Mouse (Mus musculus): ENCODE results near the gene Ric8a. TPM values are rescaled to one million over a fixed set of nuclear protein-coding genes. Genes with fewer than 3 reads are reported as not detected.
A peak's percentile ranks its signal among the peaks of the same experiment; 100 is the strongest.

The Ric8a gene
- polyA plus RNA-seq, 1 experiment from 2014 or later = 59.0 TPM

DNA sequence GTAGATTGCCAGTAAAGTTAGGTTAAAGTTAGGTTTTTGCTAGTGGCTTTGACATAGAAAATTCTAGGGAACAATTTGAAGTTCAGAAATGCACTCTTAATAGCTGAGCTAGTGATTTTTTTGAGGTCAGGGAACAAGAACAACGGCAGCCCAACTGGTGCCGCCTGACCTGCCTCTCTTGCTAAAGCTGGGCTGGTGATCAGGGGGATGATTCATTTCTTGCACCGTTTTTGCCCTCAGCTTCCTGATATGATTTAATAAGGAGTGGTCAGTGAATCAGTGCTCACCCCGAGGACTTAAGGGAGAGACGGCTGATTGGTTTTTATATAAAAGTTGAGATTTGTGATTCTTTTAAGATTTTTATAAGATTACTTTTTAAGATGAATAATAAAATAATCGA lies 25.3 kb upstream of the Ric8a start:
- Histone ChIP-seq H3K4me2 (ENCODE audit: low read depth, low read length) (no peak overlapping the region), H3K4me3 (ENCODE audit: low read length) (no peak overlapping the region), H3K27ac (ENCODE audit: low read length) (no peak overlapping the region), H3K9me3 (ENCODE audit: control insufficient read depth, low read length) (no peaks in the 10 kb centered on the region), H3K36me3 (ENCODE audit: control insufficient read depth, insufficient read depth, low read length) (no peaks in the 10 kb centered on the region), H3K4me1 (replicated peaks; ENCODE audit: control insufficient read depth, insufficient read depth, low read length) (no peaks in the 10 kb centered on the region), H3K27me3 (ENCODE audit: control insufficient read depth, insufficient read depth, low read depth, low read length) (no peaks in the 10 kb centered on the region), H3K9ac (ENCODE audit: low read length) (no peak overlapping the region)
- 54% methylated on average over 6 of the region's 6 CpGs for WGBS
- ATAC-seq (ENCODE audit: low read depth) = no peak

- H3K27ac ChIP-seq (ENCODE audit: low read length) = no peak overlapping the region
- H3K4me3 ChIP-seq (ENCODE audit: low read length) = no peak overlapping the region
- no peak overlapping the region for H3K4me2 ChIP-seq (ENCODE audit: low read depth, low read length)
- no peaks in the 10 kb centered on the region for H3K4me1 ChIP-seq (replicated peaks; ENCODE audit: control insufficient read depth, insufficient read depth, low read length)
- H3K9me3 ChIP-seq (ENCODE audit: control insufficient read depth, low read length) = no peaks in the 10 kb centered on the region
- no peaks in the 10 kb centered on the region for H3K27me3 ChIP-seq (ENCODE audit: control insufficient read depth, insufficient read depth, low read depth, low read length)
- ATAC-seq (ENCODE audit: low read depth) = no peak
- no peak overlapping the region for H3K9ac ChIP-seq (ENCODE audit: low read length)
- WGBS = 79% methylated on average over 4 of the region's 4 CpGs
- no peaks in the 10 kb centered on the region for H3K36me3 ChIP-seq (ENCODE audit: control insufficient read depth, insufficient read depth, low read length)
Observed at GRCm38 (mm10) chr7:140833341-140833740, 23.4 kb upstream of the Ric8a start.

DNA sequence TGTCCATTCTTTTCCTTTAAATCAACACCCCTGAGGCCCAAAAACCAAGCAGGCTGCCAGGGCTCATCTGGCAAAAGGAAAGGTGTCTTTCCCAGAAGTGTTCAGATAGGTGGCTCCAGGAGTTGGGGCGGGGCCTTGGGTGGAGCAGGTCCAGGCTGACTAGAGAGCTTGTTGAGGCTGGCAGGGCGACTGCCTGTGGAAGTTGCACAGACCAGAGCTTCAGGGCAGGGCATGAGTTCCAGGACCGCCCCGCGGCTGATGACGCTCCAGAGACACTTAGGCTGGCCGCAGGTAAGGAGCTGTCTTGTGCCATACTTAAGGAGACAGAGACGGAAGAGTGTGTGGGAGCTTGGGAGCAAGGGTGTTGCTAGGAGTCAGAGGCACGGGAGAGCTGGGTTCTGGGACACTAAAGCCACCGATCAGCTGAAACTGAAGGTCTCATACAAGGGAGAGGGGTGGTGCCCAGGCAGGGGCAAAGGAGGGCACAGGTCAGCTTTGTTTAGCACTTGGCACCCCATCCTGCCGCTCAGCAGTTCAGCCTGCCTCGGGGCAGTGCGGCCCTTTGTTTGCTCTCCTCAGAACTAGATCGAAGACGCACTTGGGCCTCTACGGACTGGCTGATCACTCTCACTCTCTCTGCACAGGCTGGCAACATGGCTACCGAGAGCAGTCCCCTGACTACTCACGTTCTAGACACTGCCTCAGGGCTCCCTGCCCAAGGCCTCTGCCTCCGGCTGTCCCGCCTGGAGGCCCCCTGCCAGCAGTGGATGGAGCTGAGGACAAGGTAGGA lies 21.6 kb upstream of the Ric8a start, which contains the start of gene Urah:
TSS of gene Urah (plus strand) at position 51 of the 790 bp plus-strand sequence.
- Histone ChIP-seq H3K4me1 (replicated peaks; ENCODE audit: control insufficient read depth, insufficient read depth, low read length) (no peaks in the 10 kb centered on the region), H3K4me2 (ENCODE audit: low read depth, low read length) (peak within 1 kb of the TSS; percentile 30), H3K27ac (ENCODE audit: low read length) (no peak within 1 kb of the TSS), H3K9ac (ENCODE audit: low read length) (peak within 1 kb of the TSS; percentile 9; the same call in 1 of the 2 replicates), H3K4me3 (ENCODE audit: low read length) (peak within 1 kb of the TSS; percentile 9; the same call in 1 of the 2 replicates), H3K27me3 (ENCODE audit: control insufficient read depth, insufficient read depth, low read depth, low read length) (no peaks in the 10 kb centered on the region), H3K36me3 (ENCODE audit: control insufficient read depth, insufficient read depth, low read length) (no peaks in the 10 kb centered on the region), H3K9me3 (ENCODE audit: control insufficient read depth, low read length) (no peaks in the 10 kb centered on the region)
- peak; percentile 82 for ATAC-seq (ENCODE audit: low read depth)
- 32% methylated on average over 20 of the region's 20 CpGs for WGBS

DNA sequence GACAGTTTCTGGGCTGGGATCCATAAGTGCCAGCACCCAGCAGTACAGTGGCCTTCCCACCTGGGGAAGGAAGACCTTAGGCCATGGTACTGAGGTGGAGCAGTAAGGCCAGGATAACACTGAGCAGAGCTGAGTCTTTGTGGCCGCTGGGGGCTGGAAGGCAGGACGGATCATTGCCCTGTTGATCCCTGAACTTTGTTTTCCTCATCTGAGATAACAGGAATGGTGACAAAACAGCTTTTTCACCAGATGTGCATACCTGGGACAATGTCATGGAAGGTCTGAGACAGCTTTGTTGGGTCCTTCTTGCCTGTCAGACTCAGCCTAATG lies 21.0 kb upstream of the Ric8a start:
- Histone ChIP-seq H3K4me1 (replicated peaks; ENCODE audit: control insufficient read depth, insufficient read depth, low read length) (no peaks in the 10 kb centered on the region), H3K27me3 (ENCODE audit: control insufficient read depth, insufficient read depth, low read depth, low read length) (no peaks in the 10 kb centered on the region), H3K27ac (ENCODE audit: low read length) (no peak overlapping the region), H3K9me3 (ENCODE audit: control insufficient read depth, low read length) (no peaks in the 10 kb centered on the region), H3K4me3 (ENCODE audit: low read length) (no peak overlapping the region), H3K4me2 (ENCODE audit: low read depth, low read length) (peak overlapping the region; percentile 30), H3K36me3 (ENCODE audit: control insufficient read depth, insufficient read depth, low read length) (no peaks in the 10 kb centered on the region), H3K9ac (ENCODE audit: low read length) (no peak overlapping the region; the same call in 1 of the 2 replicates)
- 58% methylated on average over 2 of the region's 2 CpGs for WGBS
- ATAC-seq (ENCODE audit: low read depth) = 0 out of 2 replicates have a peak, but pooled peaks have one; percentile 23

- Histone ChIP-seq H3K27me3 (ENCODE audit: control insufficient read depth, insufficient read depth, low read depth, low read length) (no peaks in the 10 kb centered on the region), H3K4me2 (ENCODE audit: low read depth, low read length) (no peak overlapping the region), H3K36me3 (ENCODE audit: control insufficient read depth, insufficient read depth, low read length) (no peaks in the 10 kb centered on the region), H3K4me1 (replicated peaks; ENCODE audit: control insufficient read depth, insufficient read depth, low read length) (no peaks in the 10 kb centered on the region; the same call in 1 of the 2 replicates), H3K9ac (ENCODE audit: low read length) (no peak overlapping the region), H3K4me3 (ENCODE audit: low read length) (no peak overlapping the region), H3K27ac (ENCODE audit: low read length) (no peak overlapping the region), H3K9me3 (ENCODE audit: control insufficient read depth, low read length) (no peaks in the 10 kb centered on the region)
- WGBS = 69% methylated on average over 9 of the region's 9 CpGs
- ATAC-seq (ENCODE audit: low read depth) = no peak
Observed at GRCm38 (mm10) chr7:140836243-140837115, 20.3 kb upstream of the Ric8a start.

GRCm38 (mm10) chr7:140839556-140839955 lies 17.2 kb upstream of the Ric8a start:
- H3K9ac ChIP-seq (ENCODE audit: low read length) = no peak overlapping the region
- no peak for ATAC-seq (ENCODE audit: low read depth)
- no peak overlapping the region for H3K27ac ChIP-seq (ENCODE audit: low read length)
- H3K4me1 ChIP-seq (replicated peaks; ENCODE audit: control insufficient read depth, insufficient read depth, low read length) = no peaks in the 10 kb centered on the region; the same call in 1 of the 2 replicates
- H3K9me3 ChIP-seq (ENCODE audit: control insufficient read depth, low read length) = no peaks in the 10 kb centered on the region
- WGBS = 54% methylated on average over 5 of the region's 5 CpGs
- H3K36me3 ChIP-seq (ENCODE audit: control insufficient read depth, insufficient read depth, low read length) = no peaks in the 10 kb centered on the region
- H3K27me3 ChIP-seq (ENCODE audit: control insufficient read depth, insufficient read depth, low read depth, low read length) = peaks cover 3% of the 10 kb centered on the region; the same call in 1 of the 2 replicates
- no peak overlapping the region for H3K4me3 ChIP-seq (ENCODE audit: low read length)
- no peak overlapping the region for H3K4me2 ChIP-seq (ENCODE audit: low read depth, low read length)

- 32% methylated on average over 18 of the region's 19 CpGs for WGBS
- no peak overlapping the region for H3K9ac ChIP-seq (ENCODE audit: low read length)
- H3K4me3 ChIP-seq (ENCODE audit: low read length) = no peak overlapping the region
- H3K9me3 ChIP-seq (ENCODE audit: control insufficient read depth, low read length) = no peaks in the 10 kb centered on the region
- no peaks in the 10 kb centered on the region for H3K36me3 ChIP-seq (ENCODE audit: control insufficient read depth, insufficient read depth, low read length)
- no peak for ATAC-seq (ENCODE audit: low read depth)
- H3K4me2 ChIP-seq (ENCODE audit: low read depth, low read length) = 0 out of 2 replicates have a peak overlapping the region, but pooled peaks have one; percentile 20
- H3K27me3 ChIP-seq (ENCODE audit: control insufficient read depth, insufficient read depth, low read depth, low read length) = peaks cover 3% of the 10 kb centered on the region; the same call in 1 of the 2 replicates
- peaks cover 3% of the 10 kb centered on the region; the same call in 1 of the 2 replicates for H3K4me1 ChIP-seq (replicated peaks; ENCODE audit: control insufficient read depth, insufficient read depth, low read length)
- H3K27ac ChIP-seq (ENCODE audit: low read length) = no peak overlapping the region
Observed at GRCm38 (mm10) chr7:140840750-140841735, 15.7 kb upstream of the Ric8a start.

DNA sequence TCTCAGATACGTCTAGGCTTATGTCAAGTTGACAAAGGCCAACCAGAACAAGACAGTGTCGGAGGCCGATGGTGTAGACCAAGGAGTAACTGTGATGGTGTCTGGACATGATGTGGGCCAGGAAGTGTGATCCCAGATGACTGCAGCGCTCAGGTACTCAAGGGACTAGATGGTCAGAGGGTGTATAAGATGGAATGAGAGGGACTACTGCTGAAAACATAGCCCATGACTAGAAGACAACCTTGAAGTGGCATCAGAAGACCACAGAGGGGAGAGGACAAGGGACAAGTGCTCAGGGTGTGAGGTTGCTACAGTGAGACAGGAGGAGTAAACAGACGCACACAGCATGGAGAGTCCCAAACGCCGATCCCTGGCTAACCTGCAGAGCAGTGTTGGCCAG lies 13.0 kb upstream of the Ric8a start:
- H3K4me3 ChIP-seq (ENCODE audit: low read length) = no peak overlapping the region
- H3K27me3 ChIP-seq (ENCODE audit: control insufficient read depth, insufficient read depth, low read depth, low read length) = peaks cover 3% of the 10 kb centered on the region; the same call in 1 of the 2 replicates
- no peak overlapping the region for H3K27ac ChIP-seq (ENCODE audit: low read length)
- no peak overlapping the region for H3K9ac ChIP-seq (ENCODE audit: low read length)
- H3K9me3 ChIP-seq (ENCODE audit: control insufficient read depth, low read length) = no peaks in the 10 kb centered on the region
- peaks cover 8% of the 10 kb centered on the region for H3K4me1 ChIP-seq (replicated peaks; ENCODE audit: control insufficient read depth, insufficient read depth, low read length)
- H3K4me2 ChIP-seq (ENCODE audit: low read depth, low read length) = no peak overlapping the region
- 62% methylated on average over 7 of the region's 7 CpGs for WGBS
- no peak for ATAC-seq (ENCODE audit: low read depth)
- H3K36me3 ChIP-seq (ENCODE audit: control insufficient read depth, insufficient read depth, low read length) = no peaks in the 10 kb centered on the region

Measured in lung, embryonic 16.5 days (tissue).